Mouse (Mus musculus): ENCODE data around the gene Gm11114. TPM values are rescaled to one million over a fixed set of nuclear protein-coding genes. Genes with fewer than 3 reads are reported as not detected.

The Gm11114 gene
- polyA plus RNA-seq, 1 experiment from 2014 or later: not detected

DNA sequence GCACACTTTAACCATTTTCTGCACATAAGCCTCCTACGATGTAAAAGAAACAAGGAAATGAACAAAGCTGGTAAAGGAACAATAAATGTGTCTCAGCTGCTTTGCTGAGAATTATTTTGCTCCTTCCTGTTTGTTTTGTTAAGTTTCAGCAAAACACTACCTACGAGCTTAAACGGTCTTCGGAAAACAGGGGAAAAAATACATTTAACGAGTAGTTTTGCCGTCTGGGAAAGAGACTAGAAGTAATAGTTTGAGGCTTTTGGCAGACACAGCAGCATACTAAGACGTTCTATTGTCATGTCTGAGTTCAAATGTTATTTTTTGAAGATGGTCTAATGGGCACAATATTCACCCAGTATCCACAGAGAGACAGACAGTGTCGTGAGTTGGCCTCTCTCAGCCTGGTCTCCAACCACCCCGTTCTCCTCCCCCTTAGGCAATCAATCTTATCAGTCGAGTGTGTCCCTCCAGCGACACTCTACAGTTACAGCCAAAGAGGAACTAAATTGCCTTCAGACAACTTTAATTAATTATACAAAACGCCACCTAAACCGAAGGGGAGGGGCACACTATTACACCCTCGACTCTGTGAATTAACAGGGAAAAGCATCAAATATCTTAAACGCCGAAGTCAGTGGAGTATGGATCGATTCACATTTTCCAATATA, 12.8 kb downstream of the Gm11114 start:
- ATAC-seq (ENCODE audit: insufficient read depth, low FRiP score, low TSS enrichment) (no peak), DNase-seq (ENCODE audit: low spot score) (peak; percentile 26)
- Histone ChIP-seq H3K36me3 (ENCODE audit: control insufficient read depth, insufficient read depth, low read length) (no peaks in the 10 kb centered on the region), H3K4me3 (ENCODE audit: low read depth, low read length) (peak overlapping the region; percentile 77; the same call in 1 of the 2 replicates), H3K9me3 (ENCODE audit: control insufficient read depth, low read length) (no peaks in the 10 kb centered on the region), H3K27me3 (ENCODE audit: control insufficient read depth, insufficient read depth, low read length) (peaks cover 7% of the 10 kb centered on the region), H3K9ac (ENCODE audit: low read length) (no peak overlapping the region), H3K4me2 (ENCODE audit: low read depth) (peak overlapping the region; percentile 96), H3K4me1 (ENCODE audit: control insufficient read depth, insufficient read depth, low read length) (no peaks in the 10 kb centered on the region), H3K27ac (ENCODE audit: low read depth, low read length) (no peak overlapping the region)
- WGBS: 44% methylated on average over 17 of the region's 17 CpGs

DNA sequence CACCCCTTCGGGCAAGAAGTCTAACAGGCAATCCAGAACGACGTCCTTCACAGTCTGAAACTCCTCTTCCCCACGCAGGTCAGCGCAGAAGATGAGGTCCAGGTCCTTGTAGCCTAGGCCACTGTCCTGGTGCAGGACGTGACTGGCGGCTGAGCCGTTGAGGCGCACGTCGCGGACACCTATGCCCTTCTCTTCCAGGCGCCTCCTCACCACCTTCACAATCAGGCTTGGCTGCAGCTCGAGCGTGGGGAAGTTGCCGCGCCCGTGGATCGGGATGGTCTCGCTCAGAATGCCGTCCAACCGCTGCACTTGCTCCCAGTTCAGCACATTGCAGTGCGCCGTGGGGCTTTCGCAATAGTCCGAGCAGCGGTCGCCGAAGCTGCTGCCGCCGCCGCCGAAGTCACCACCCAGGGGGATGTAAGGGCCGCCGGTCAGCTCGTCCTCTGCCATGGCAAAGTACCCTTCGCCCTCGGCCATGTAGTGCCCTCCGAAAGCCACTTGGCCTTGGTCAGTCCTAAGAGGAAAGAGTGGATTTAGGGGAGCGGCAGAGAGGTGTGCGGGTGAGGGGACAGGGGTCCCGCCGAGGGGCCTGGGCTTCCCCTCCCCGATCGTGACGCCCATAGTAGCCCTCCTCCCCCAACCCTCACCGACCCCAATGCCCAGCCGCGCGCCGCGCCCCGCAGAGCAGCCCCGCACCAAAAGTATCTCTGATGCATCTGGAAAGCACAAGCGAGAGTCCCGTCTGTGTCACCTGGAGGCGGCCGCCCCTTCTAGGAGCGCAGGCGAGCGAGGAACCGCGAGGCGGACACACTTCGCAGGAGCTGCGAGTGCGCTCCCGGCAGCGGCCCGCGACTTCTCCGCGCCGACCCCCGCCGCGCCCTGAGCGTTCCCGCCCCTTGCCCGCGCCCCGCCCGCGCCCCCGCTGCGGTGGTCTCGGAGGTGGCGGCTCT, 14.0 kb downstream of the Gm11114 start:
- Histone ChIP-seq H3K9me3 (ENCODE audit: control insufficient read depth, low read length) (no peaks in the 10 kb centered on the region), H3K9ac (ENCODE audit: low read length) (peak overlapping the region; percentile 50), H3K36me3 (ENCODE audit: control insufficient read depth, insufficient read depth, low read length) (no peaks in the 10 kb centered on the region), H3K4me3 (ENCODE audit: low read depth, low read length) (peak overlapping the region; percentile 77), H3K4me2 (ENCODE audit: low read depth) (peak overlapping the region; percentile 96), H3K27me3 (ENCODE audit: control insufficient read depth, insufficient read depth, low read length) (peaks cover 7% of the 10 kb centered on the region), H3K4me1 (ENCODE audit: control insufficient read depth, insufficient read depth, low read length) (no peaks in the 10 kb centered on the region), H3K27ac (ENCODE audit: low read depth, low read length) (no peak overlapping the region)
- DNase-seq (ENCODE audit: low spot score) (peak; percentile 43), ATAC-seq (ENCODE audit: insufficient read depth, low FRiP score, low TSS enrichment) (peak; percentile 64)
- WGBS: under 1% methylated on average over 74 of the region's 88 CpGs

DNA sequence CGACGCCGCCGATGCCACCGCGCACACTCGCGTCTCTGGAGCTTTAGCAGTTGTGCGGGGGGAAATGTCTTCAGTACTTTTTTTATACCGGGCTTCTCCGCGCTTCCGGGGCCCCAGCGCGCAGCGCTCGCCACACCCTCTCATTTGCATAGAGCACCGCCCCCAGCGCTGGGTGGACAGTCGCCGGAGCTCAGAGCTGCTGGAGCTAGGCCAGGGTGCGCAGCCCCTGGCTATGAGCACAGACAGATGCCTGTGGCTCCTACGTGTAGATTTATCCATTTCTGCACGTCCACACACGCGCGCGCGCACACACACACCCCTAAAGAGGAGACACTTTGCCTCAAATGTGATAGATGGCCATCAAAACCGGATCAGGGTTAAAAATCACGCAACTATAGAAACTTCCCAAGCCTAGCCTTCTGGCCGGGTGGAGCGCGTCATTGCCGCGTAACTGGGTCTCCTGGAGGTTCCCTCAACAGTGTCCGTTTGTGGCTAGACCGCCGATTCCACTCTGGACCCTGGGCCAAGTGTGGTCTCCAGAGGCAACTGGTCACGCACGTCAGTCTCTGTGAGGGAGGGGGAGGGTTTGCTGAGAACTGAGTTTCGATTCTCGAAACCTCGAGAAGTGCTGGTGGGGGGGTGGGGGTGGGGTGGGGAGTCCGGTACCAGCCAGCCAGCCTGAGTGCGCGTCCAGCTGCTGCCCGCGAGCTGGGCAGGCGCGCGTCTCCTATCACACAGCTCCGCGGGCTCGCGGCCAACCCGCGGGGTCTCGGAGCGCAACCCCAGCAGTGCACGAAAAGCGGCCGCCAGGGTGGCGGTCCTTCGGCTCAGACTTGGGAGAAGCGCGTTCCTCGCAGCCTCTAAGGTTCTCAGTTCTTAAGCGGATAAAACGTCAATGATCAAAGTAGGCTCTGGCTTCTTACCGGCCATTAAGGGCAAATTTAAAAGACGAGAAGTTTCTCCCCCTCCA, 15.0 kb downstream of the Gm11114 start, which contains the start of gene Tent5a:
Tent5a (minus strand) TSS at position 107 of the 970 bp plus-strand sequence.
- no peaks in the 10 kb centered on the region for H3K4me1 ChIP-seq (ENCODE audit: control insufficient read depth, insufficient read depth, low read length)
- H3K9me3 ChIP-seq (ENCODE audit: control insufficient read depth, low read length): no peaks in the 10 kb centered on the region
- peak within 1 kb of the TSS; percentile 77 for H3K4me3 ChIP-seq (ENCODE audit: low read depth, low read length)
- no peak within 1 kb of the TSS for H3K27ac ChIP-seq (ENCODE audit: low read depth, low read length)
- peak within 1 kb of the TSS; percentile 50 for H3K9ac ChIP-seq (ENCODE audit: low read length)
- under 1% methylated on average over 72 of the region's 72 CpGs for WGBS
- H3K4me2 ChIP-seq (ENCODE audit: low read depth): peak within 1 kb of the TSS; percentile 96
- no peaks in the 10 kb centered on the region for H3K36me3 ChIP-seq (ENCODE audit: control insufficient read depth, insufficient read depth, low read length)
- ATAC-seq (ENCODE audit: insufficient read depth, low FRiP score, low TSS enrichment) (peak; percentile 93), DNase-seq (ENCODE audit: low spot score) (peak; percentile 88)
- peaks cover 7% of the 10 kb centered on the region for H3K27me3 ChIP-seq (ENCODE audit: control insufficient read depth, insufficient read depth, low read length)

DNA sequence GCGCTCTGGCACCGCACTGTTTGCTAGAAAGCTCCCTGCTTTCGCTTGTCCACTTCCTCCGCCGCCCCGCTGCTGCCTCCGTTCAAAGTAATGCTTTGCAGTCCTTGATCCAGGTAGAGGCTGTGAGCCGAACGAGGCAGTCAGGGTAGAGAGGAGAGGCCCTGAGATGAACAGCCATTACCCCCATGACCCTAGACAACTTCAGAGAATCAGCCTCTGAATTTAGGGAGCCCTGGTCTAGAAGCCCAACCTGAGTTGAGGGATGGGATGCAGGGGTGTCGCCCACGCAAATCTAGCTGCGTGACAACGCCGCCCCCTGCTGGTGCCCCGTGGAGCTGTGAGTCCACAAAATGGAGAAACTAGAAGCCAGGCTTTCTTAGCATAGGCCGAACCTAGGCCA, 15.7 kb downstream of the Gm11114 start:
- peaks cover 7% of the 10 kb centered on the region for H3K27me3 ChIP-seq (ENCODE audit: control insufficient read depth, insufficient read depth, low read length)
- peak overlapping the region; percentile 96 for H3K4me2 ChIP-seq (ENCODE audit: low read depth)
- no peaks in the 10 kb centered on the region for H3K36me3 ChIP-seq (ENCODE audit: control insufficient read depth, insufficient read depth, low read length)
- WGBS: 2% methylated on average over 16 of the region's 16 CpGs
- H3K9me3 ChIP-seq (ENCODE audit: control insufficient read depth, low read length): no peaks in the 10 kb centered on the region
- ATAC-seq (ENCODE audit: insufficient read depth, low FRiP score, low TSS enrichment) (peak; percentile 45), DNase-seq (ENCODE audit: low spot score) (peak; percentile 91)
- no peaks in the 10 kb centered on the region for H3K4me1 ChIP-seq (ENCODE audit: control insufficient read depth, insufficient read depth, low read length)
- H3K4me3 ChIP-seq (ENCODE audit: low read depth, low read length): peak overlapping the region; percentile 77
- H3K9ac ChIP-seq (ENCODE audit: low read length): peak overlapping the region; percentile 50
- H3K27ac ChIP-seq (ENCODE audit: low read depth, low read length): no peak overlapping the region

DNA sequence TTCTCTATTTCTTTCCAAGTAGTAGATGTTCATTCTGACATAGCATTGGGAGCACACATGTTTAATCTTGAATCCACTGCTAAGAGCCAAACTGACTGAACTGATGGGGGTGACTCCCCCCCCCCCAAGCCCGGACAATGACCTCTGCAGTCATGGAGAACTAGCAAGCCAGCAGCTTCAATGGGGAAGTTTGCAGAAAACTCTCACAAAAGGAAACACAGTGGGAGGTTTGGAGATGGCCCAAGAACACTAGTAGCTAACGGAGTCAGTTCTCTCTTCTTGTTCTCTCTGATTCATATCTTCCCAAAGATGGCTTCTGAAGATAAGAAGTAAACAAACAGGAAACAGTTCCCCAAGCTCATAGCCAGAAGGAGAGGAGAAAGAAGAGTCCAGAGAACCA, 18.9 kb downstream of the Gm11114 start:
- H3K9me3 ChIP-seq (ENCODE audit: control insufficient read depth, low read length): no peaks in the 10 kb centered on the region
- H3K4me3 ChIP-seq (ENCODE audit: low read depth, low read length): no peak overlapping the region
- no peak overlapping the region for H3K9ac ChIP-seq (ENCODE audit: low read length)
- H3K4me1 ChIP-seq (ENCODE audit: control insufficient read depth, insufficient read depth, low read length): no peaks in the 10 kb centered on the region
- ATAC-seq (ENCODE audit: insufficient read depth, low FRiP score, low TSS enrichment) (no peak), DNase-seq (ENCODE audit: low spot score) (no peak)
- no peaks in the 10 kb centered on the region for H3K36me3 ChIP-seq (ENCODE audit: control insufficient read depth, insufficient read depth, low read length)
- no peaks in the 10 kb centered on the region; the same call in 1 of the 2 replicates for H3K27me3 ChIP-seq (ENCODE audit: control insufficient read depth, insufficient read depth, low read length)
- 80% methylated on average over 2 of the region's 2 CpGs for WGBS
- H3K4me2 ChIP-seq (ENCODE audit: low read depth): no peak overlapping the region
- H3K27ac ChIP-seq (ENCODE audit: low read depth, low read length): no peak overlapping the region

DNA sequence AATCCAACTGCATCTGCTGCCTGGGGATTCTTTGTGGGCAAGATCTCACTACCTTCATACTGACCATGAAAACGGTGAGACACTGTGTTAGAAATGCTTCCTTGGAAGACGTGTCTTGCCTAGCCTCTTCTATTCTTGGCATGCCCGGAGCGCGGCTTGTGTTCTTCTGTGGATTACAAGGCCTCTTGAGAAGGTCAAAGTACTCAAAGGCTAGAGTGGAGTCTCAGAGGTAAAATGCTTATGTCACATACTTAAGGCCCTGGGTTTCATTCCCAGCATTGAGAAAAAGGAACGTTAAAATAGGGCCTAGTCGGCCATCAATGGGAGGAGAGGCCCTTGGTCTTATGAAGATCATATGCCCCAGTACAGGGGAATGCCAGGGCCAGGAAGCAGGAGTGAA, 23.5 kb downstream of the Gm11114 start:
- Histone ChIP-seq H3K9me3 (ENCODE audit: control insufficient read depth, low read length) (no peaks in the 10 kb centered on the region), H3K36me3 (ENCODE audit: control insufficient read depth, insufficient read depth, low read length) (no peaks in the 10 kb centered on the region), H3K27ac (ENCODE audit: low read depth, low read length) (no peak overlapping the region), H3K4me2 (ENCODE audit: low read depth) (no peak overlapping the region), H3K4me1 (ENCODE audit: control insufficient read depth, insufficient read depth, low read length) (no peaks in the 10 kb centered on the region), H3K4me3 (ENCODE audit: low read depth, low read length) (no peak overlapping the region), H3K27me3 (ENCODE audit: control insufficient read depth, insufficient read depth, low read length) (no peaks in the 10 kb centered on the region), H3K9ac (ENCODE audit: low read length) (no peak overlapping the region)
- WGBS: 93% methylated on average over 7 of the region's 7 CpGs
- DNase-seq (ENCODE audit: low spot score) (no peak), ATAC-seq (ENCODE audit: insufficient read depth, low FRiP score, low TSS enrichment) (no peak)

DNA sequence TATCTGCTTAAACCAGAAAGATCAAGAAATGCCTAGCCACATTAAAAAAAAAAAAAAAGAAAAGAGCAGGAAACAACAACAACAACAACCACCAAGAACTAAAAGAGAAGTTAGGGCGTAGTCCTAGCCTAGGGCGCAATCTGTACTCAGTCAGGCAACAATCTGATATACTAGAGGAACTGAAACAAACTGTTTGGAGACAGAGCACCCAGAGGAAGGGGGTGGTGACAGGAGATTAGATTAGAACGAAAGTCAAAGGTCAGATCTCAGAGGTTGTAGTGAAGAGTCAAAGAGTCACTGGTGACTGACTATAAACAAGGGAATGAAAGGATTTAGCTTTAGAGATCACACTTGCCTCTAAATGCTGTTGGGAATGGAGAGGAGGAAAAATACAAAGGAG, 27.7 kb downstream of the Gm11114 start:
- ATAC-seq (ENCODE audit: insufficient read depth, low FRiP score, low TSS enrichment): no peak
- Histone ChIP-seq H3K4me2 (ENCODE audit: low read depth) (no peak overlapping the region), H3K4me3 (ENCODE audit: low read depth, low read length) (no peak overlapping the region), H3K9me3 (ENCODE audit: control insufficient read depth, low read length) (no peaks in the 10 kb centered on the region), H3K9ac (ENCODE audit: low read length) (no peak overlapping the region), H3K4me1 (ENCODE audit: control insufficient read depth, insufficient read depth, low read length) (no peaks in the 10 kb centered on the region), H3K36me3 (ENCODE audit: control insufficient read depth, insufficient read depth, low read length) (no peaks in the 10 kb centered on the region), H3K27me3 (ENCODE audit: control insufficient read depth, insufficient read depth, low read length) (no peaks in the 10 kb centered on the region), H3K27ac (ENCODE audit: low read depth, low read length) (no peak overlapping the region)
- DNase-seq (ENCODE audit: low spot score): no peak
- WGBS: 84% methylated on average over 3 of the region's 3 CpGs

All from neural tube, embryonic 11.5 days (tissue).